Mouse (Mus musculus): ENCODE data around the gene Focad.

GRCm38 (mm10) chr4:88194256-88194655 lies 99.8 kb downstream of the Focad start:
- TF ChIP-seq CTCF (IDR thresholded peaks at IDR 0.05; ENCODE audit: control insufficient read depth, insufficient read depth, low read length) (no peak), POLR2A (IDR thresholded peaks at IDR 0.05; ENCODE audit: borderline replicate concordance, control insufficient read depth, low read depth, low read length) (no peak)
